ENCODE assay signal across 8 mouse cellular contexts in genomic region chr8:124346852-124347523, GRCm38 (mm10).
A peak's percentile ranks its signal among the peaks of the same experiment; 100 is the strongest.
DNase-seq lines count a peak whose midpoint lies in the region; ATAC-seq and TF ChIP-seq lines count a peak whose summit lies in the region.

No protein-coding gene starts in this region.

- ATAC-seq in embryonic facial prominence, embryonic 14.5 days (ENCODE audit: low read depth): peak; percentile 61; the same call in 1 of the 2 replicates
- ATAC-seq in megakaryocyte-erythroid progenitor cell, adult 5-6 weeks (replicated peaks; ENCODE audit: low FRiP score, low TSS enrichment, poor library complexity, severe bottlenecking): 0 out of 2 replicates have a peak, but pooled peaks have one; percentile 51

- no peaks in the 10 kb centered on the region for H3K9me3 ChIP-seq in embryonic facial prominence, embryonic 14.5 days (ENCODE audit: control insufficient read depth, low read length)

- H3K9ac ChIP-seq in heart, adult 2 months (ENCODE audit: low read depth, low read length): no peak overlapping the region
- no peak overlapping the region for H3K9ac ChIP-seq in embryonic facial prominence, embryonic 14.5 days (ENCODE audit: low read depth, low read length)

- no peaks in the 10 kb centered on the region; the same call in 1 of the 2 replicates for H3K4me1 ChIP-seq in heart, adult 2 months (ENCODE audit: control insufficient read depth, insufficient read depth, low read length)
- no peaks in the 10 kb centered on the region for H3K4me1 ChIP-seq in embryonic facial prominence, embryonic 14.5 days (ENCODE audit: control insufficient read depth, insufficient read depth, low read length)

- WGBS in heart, adult 2 months: 27% methylated on average over 19 of the region's 19 CpGs
- 39% methylated on average over 19 of the region's 19 CpGs for WGBS in embryonic facial prominence, embryonic 14.5 days

- H3K4me2 ChIP-seq in embryonic facial prominence, embryonic 14.5 days (ENCODE audit: low read depth, low read length): peak overlapping the region; percentile 25

- peak; percentile 50 to 77 for DNase-seq in heart, adult 2 months
- DNase-seq in heart, postnatal 25 days (ENCODE audit: low spot score): no peak
- DNase-seq in adrenal gland, postnatal 14 days: peak; percentile 81
- peak; percentile 68 for DNase-seq in embryonic facial prominence, embryonic 14.5 days (ENCODE audit: low spot score)
- DNase-seq in heart, postnatal 4 days: peak; percentile 80
- peak; percentile 51 to 68 for DNase-seq in left cerebral cortex, adult 2 months (ENCODE audit: extremely low spot score in 1 of 2, low spot score in 2 of 2)
- DNase-seq in spleen, postnatal 10 days (ENCODE audit: low spot score in 2 of 2): peak; percentile 34 to 77

- H3K4me3 ChIP-seq in heart, adult 2 months: no peak overlapping the region
- no peak overlapping the region for H3K4me3 ChIP-seq in embryonic facial prominence, embryonic 14.5 days (ENCODE audit: low read depth, low read length)
- no peak overlapping the region for H3K4me3 ChIP-seq in left cerebral cortex, adult 2 months

- no peak for TF ChIP-seq EP300 in heart, adult 2 months (IDR thresholded peaks at IDR 0.05; ENCODE audit: insufficient read depth, low read depth, low read length)

- no peaks in the 10 kb centered on the region for H3K27me3 ChIP-seq in heart, adult 2 months (ENCODE audit: control insufficient read depth, insufficient read depth, low read length)
- H3K27me3 ChIP-seq in embryonic facial prominence, embryonic 14.5 days (replicated peaks; ENCODE audit: control insufficient read depth, insufficient read depth, low read length): no peaks in the 10 kb centered on the region

- no peak overlapping the region for H3K27ac ChIP-seq in heart, adult 2 months
- H3K27ac ChIP-seq in embryonic facial prominence, embryonic 14.5 days (replicated peaks; ENCODE audit: low read depth, low read length): no peak overlapping the region
- no peak overlapping the region for H3K27ac ChIP-seq in left cerebral cortex, adult 2 months

- no peaks in the 10 kb centered on the region for H3K79me2 ChIP-seq in heart, adult 2 months (replicated peaks; ENCODE audit: control insufficient read depth, insufficient read depth, low read length)

- intact Hi-C loops in heart, adult 2 months (cut with DNase I): loop anchor here (1.0 to 5.0 kb wide), 2 partner anchors 60 to 116 kb away; partner anchors contain the start of gene Galnt2
- intact Hi-C loops in heart, postnatal 25 days (cut with DNase I): loop anchor here (2.0 to 5.0 kb wide), 4 partner anchors 55 to 425 kb away; no protein-coding TSS in a partner anchor
- intact Hi-C loops in left cerebral cortex, adult 2 months (cut with DNase I): loop anchor here (1.0 to 5.0 kb wide), 2 partner anchors 115 to 560 kb away; no protein-coding TSS in a partner anchor

- 0 out of 2 replicates have a peak, but pooled peaks have one; percentile 10 for TF ChIP-seq POLR2A in heart, adult 2 months (IDR thresholded peaks at IDR 0.05; ENCODE audit: insufficient read depth, low read depth, low read length)

- no peaks in the 10 kb centered on the region for H3K36me3 ChIP-seq in heart, adult 2 months (ENCODE audit: control insufficient read depth, insufficient read depth, low read length)
- peaks cover 33% of the 10 kb centered on the region; the same call in 1 of the 2 replicates for H3K36me3 ChIP-seq in embryonic facial prominence, embryonic 14.5 days (ENCODE audit: control insufficient read depth, insufficient read depth, low read length)

- peak; percentile 96 for TF ChIP-seq CTCF in heart, adult 2 months (IDR thresholded peaks at IDR 0.05)
- TF ChIP-seq CTCF in left cerebral cortex, adult 2 months (IDR thresholded peaks at IDR 0.05): peak; percentile 94
